Mouse (Mus musculus) bone marrow, adult 2 months (tissue): ENCODE data around the gene Aasdh.

Experiments used
- CTCF ChIP-seq: fragments of 200-500 bp; IDR thresholded peaks from 2 replicates; pipeline ENCODE4 v1.5.1; 2011; ENCODE audit warnings: low read length, control low read depth; ENCODE audit not compliant: control insufficient read depth, insufficient read depth
- POLR2A ChIP-seq: fragments of 200-500 bp; IDR thresholded peaks from 2 replicates; pipeline ENCODE4 v1.6.1; 2011; ENCODE audit warnings: low read depth, mild to moderate bottlenecking, control low read depth, low read length, borderline replicate concordance; ENCODE audit not compliant: control insufficient read depth

- TF ChIP-seq POLR2A (no peak), CTCF (no peak)
These were observed 48.0 kb downstream of the Aasdh start for GRCm38 (mm10) chr5:76857103-76858015.
